Mouse (Mus musculus): ENCODE data around the gene Minpp1. TPM values are rescaled to one million over a fixed set of nuclear protein-coding genes. Genes with fewer than 3 reads are reported as not detected.
"Not testable (repeated sequence)": the region's sequence is repeated elsewhere in the genome, so short reads cannot be mapped to it uniquely, and the experiment has no call there.

The Minpp1 gene
- polyA plus RNA-seq, 1 experiment from 2014 or later: 71.9 TPM

- H3K9ac ChIP-seq (replicated peaks): peak overlapping the region; percentile 90
- H3K4me2 ChIP-seq (ENCODE audit: low read depth, low read length): peak overlapping the region; percentile 94
- DNase-seq (peak; percentile 84), ATAC-seq (peak; percentile 85)
- H3K27me3 ChIP-seq (ENCODE audit: insufficient read depth, low read length); H3K9me3 ChIP-seq (ENCODE audit: low read length); H3K36me3 ChIP-seq (replicated peaks; ENCODE audit: insufficient read depth, low read length): not testable (repeated sequence)
- peak overlapping the region; percentile 87 for H3K4me3 ChIP-seq (ENCODE audit: low read depth, low read length)
- peak; percentile 78 for TF ChIP-seq CTCF (IDR thresholded peaks at IDR 0.05; ENCODE audit: low read depth)
- H3K4me1 ChIP-seq (ENCODE audit: insufficient read depth): peaks cover 20% of the 10 kb centered on the region
- WGBS (ENCODE audit: insufficient replicate concordance): 1% methylated on average over 39 of the region's 47 CpGs
- peak overlapping the region; percentile 88 for H3K27ac ChIP-seq (ENCODE audit: low read depth)
Measured at GRCm38 (mm10) chr19:32486106-32486724, 646 bp downstream of the Minpp1 start.

- H3K27me3 ChIP-seq (ENCODE audit: insufficient read depth, low read length): no peaks in the 10 kb centered on the region
- DNase-seq: no peak
- H3K27ac ChIP-seq (ENCODE audit: low read depth): peak overlapping the region; percentile 88
- H3K36me3 ChIP-seq (replicated peaks; ENCODE audit: insufficient read depth, low read length): peaks cover 9% of the 10 kb centered on the region
- no peaks in the 10 kb centered on the region for H3K9me3 ChIP-seq (ENCODE audit: low read length)
- no peak for TF ChIP-seq CTCF (IDR thresholded peaks at IDR 0.05; ENCODE audit: low read depth)
- TF ChIP-seq EP300 (IDR thresholded peaks at IDR 0.05; ENCODE audit: low read depth): peak; percentile 34; the same call in 1 of the 2 replicates
- no peak for ATAC-seq
- H3K4me2 ChIP-seq (ENCODE audit: low read depth, low read length): peak overlapping the region; percentile 94
- peak overlapping the region; percentile 90 for H3K9ac ChIP-seq (replicated peaks)
- WGBS (ENCODE audit: insufficient replicate concordance): 47% methylated on average over 8 of the region's 8 CpGs
- peaks cover 15% of the 10 kb centered on the region; the same call in 1 of the 2 replicates for H3K4me1 ChIP-seq (ENCODE audit: insufficient read depth)
- peak overlapping the region; percentile 87 for H3K4me3 ChIP-seq (ENCODE audit: low read depth, low read length)
Measured at GRCm38 (mm10) chr19:32487595-32488255, 2.2 kb downstream of the Minpp1 start.

- Histone ChIP-seq H3K4me1 (ENCODE audit: insufficient read depth) (peaks cover 15% of the 10 kb centered on the region; the same call in 1 of the 2 replicates), H3K4me2 (ENCODE audit: low read depth, low read length) (peak overlapping the region; percentile 94), H3K4me3 (ENCODE audit: low read depth, low read length) (peak overlapping the region; percentile 87; the same call in 1 of the 2 replicates), H3K36me3 (replicated peaks; ENCODE audit: insufficient read depth, low read length) (peaks cover 19% of the 10 kb centered on the region), H3K27ac (ENCODE audit: low read depth) (0 out of 2 replicates have a peak overlapping the region, but pooled peaks have one; percentile 18), H3K9ac (replicated peaks) (0 out of 2 replicates have a peak overlapping the region, but pooled peaks have one; percentile 13), H3K27me3 (ENCODE audit: insufficient read depth, low read length) (no peaks in the 10 kb centered on the region), H3K9me3 (ENCODE audit: low read length) (no peaks in the 10 kb centered on the region)
- ATAC-seq (no peak), DNase-seq (no peak)
- WGBS (ENCODE audit: insufficient replicate concordance): 73% methylated on average over 12 of the region's 12 CpGs
- TF ChIP-seq EP300 (IDR thresholded peaks at IDR 0.05; ENCODE audit: low read depth): no peak
- no peak for TF ChIP-seq CTCF (IDR thresholded peaks at IDR 0.05; ENCODE audit: low read depth)
Measured at GRCm38 (mm10) chr19:32489166-32489895, 3.8 kb downstream of the Minpp1 start.

- Histone ChIP-seq H3K9me3 (ENCODE audit: low read length) (no peaks in the 10 kb centered on the region), H3K27ac (ENCODE audit: low read depth) (0 out of 2 replicates have a peak overlapping the region, but pooled peaks have one; percentile 23), H3K4me1 (ENCODE audit: insufficient read depth) (peaks cover 8% of the 10 kb centered on the region; the same call in 1 of the 2 replicates), H3K4me3 (ENCODE audit: low read depth, low read length) (peak overlapping the region; percentile 18; the same call in 1 of the 2 replicates), H3K4me2 (ENCODE audit: low read depth, low read length) (peak overlapping the region; percentile 33), H3K9ac (replicated peaks) (peak overlapping the region; percentile 45; the same call in 1 of the 2 replicates), H3K27me3 (ENCODE audit: insufficient read depth, low read length) (no peaks in the 10 kb centered on the region), H3K36me3 (replicated peaks; ENCODE audit: insufficient read depth, low read length) (peaks cover 35% of the 10 kb centered on the region)
- no peak for ATAC-seq
- WGBS (ENCODE audit: insufficient replicate concordance): 65% methylated on average over 2 of the region's 2 CpGs
- DNase-seq: no peak
- TF ChIP-seq CTCF (IDR thresholded peaks at IDR 0.05; ENCODE audit: low read depth) (no peak), EP300 (IDR thresholded peaks at IDR 0.05; ENCODE audit: low read depth) (no peak; the same call in 1 of the 2 replicates)
Measured at GRCm38 (mm10) chr19:32490976-32491375, 5.4 kb downstream of the Minpp1 start.

- TF ChIP-seq CTCF (IDR thresholded peaks at IDR 0.05; ENCODE audit: low read depth) (no peak), EP300 (IDR thresholded peaks at IDR 0.05; ENCODE audit: low read depth) (no peak)
- DNase-seq (no peak), ATAC-seq (no peak)
- 93% methylated on average over 3 of the region's 3 CpGs for WGBS (ENCODE audit: insufficient replicate concordance)
- Histone ChIP-seq H3K9ac (replicated peaks) (no peak overlapping the region), H3K9me3 (ENCODE audit: low read length) (no peaks in the 10 kb centered on the region), H3K4me3 (ENCODE audit: low read depth, low read length) (no peak overlapping the region), H3K27ac (ENCODE audit: low read depth) (no peak overlapping the region), H3K36me3 (replicated peaks; ENCODE audit: insufficient read depth, low read length) (peaks cover 42% of the 10 kb centered on the region), H3K4me2 (ENCODE audit: low read depth, low read length) (no peak overlapping the region), H3K4me1 (ENCODE audit: insufficient read depth) (peaks cover 4% of the 10 kb centered on the region; the same call in 1 of the 2 replicates), H3K27me3 (ENCODE audit: insufficient read depth, low read length) (no peaks in the 10 kb centered on the region)
Measured at GRCm38 (mm10) chr19:32492339-32492738, 6.8 kb downstream of the Minpp1 start.

GRCm38 (mm10) chr19:32492981-32493380 is 7.4 kb downstream of the Minpp1 start:
- 85% methylated on average over 5 of the region's 5 CpGs for WGBS (ENCODE audit: insufficient replicate concordance)
- no peak overlapping the region for H3K27ac ChIP-seq (ENCODE audit: low read depth)

More at GRCm38 (mm10) chr19:32492981-32493380, 7.4 kb downstream of the Minpp1 start:
- H3K9me3 ChIP-seq (ENCODE audit: low read length): no peaks in the 10 kb centered on the region
- DNase-seq: no peak
- no peak overlapping the region for H3K9ac ChIP-seq (replicated peaks)
- H3K36me3 ChIP-seq (replicated peaks; ENCODE audit: insufficient read depth, low read length): peaks cover 44% of the 10 kb centered on the region
- H3K4me3 ChIP-seq (ENCODE audit: low read depth, low read length): no peak overlapping the region
- H3K4me1 ChIP-seq (ENCODE audit: insufficient read depth): peaks cover 2% of the 10 kb centered on the region; the same call in 1 of the 2 replicates
- ATAC-seq: no peak
- no peaks in the 10 kb centered on the region for H3K27me3 ChIP-seq (ENCODE audit: insufficient read depth, low read length)
- TF ChIP-seq CTCF (IDR thresholded peaks at IDR 0.05; ENCODE audit: low read depth) (no peak), EP300 (IDR thresholded peaks at IDR 0.05; ENCODE audit: low read depth) (no peak)
- no peak overlapping the region for H3K4me2 ChIP-seq (ENCODE audit: low read depth, low read length)

Measured in liver, postnatal 0 days (tissue).